Mouse (Mus musculus): ENCODE results near the gene Dhcr7. TPM values are rescaled to one million over a fixed set of nuclear protein-coding genes. Genes with fewer than 3 reads are reported as not detected.

Dhcr7 gene
- polyA plus RNA-seq, 1 experiment from 2014 or later = 53.8 TPM

- H3K4me1 ChIP-seq = peaks cover 63% of the 10 kb centered on the region
- H3K27me3 ChIP-seq (replicated peaks) = no peaks in the 10 kb centered on the region
- no peaks in the 10 kb centered on the region for H3K9me3 ChIP-seq (replicated peaks)
- ATAC-seq (ENCODE audit: low FRiP score) = no peak
- H3K4me2 ChIP-seq = peak overlapping the region; percentile 17; the same call in 1 of the 2 replicates
- no peak overlapping the region for H3K4me3 ChIP-seq (replicated peaks)
- no peak overlapping the region for H3K27ac ChIP-seq (replicated peaks)
- WGBS = 72% methylated on average over 3 of the region's 3 CpGs
- H3K9ac ChIP-seq (replicated peaks) = no peak overlapping the region
- peaks cover 30% of the 10 kb centered on the region for H3K36me3 ChIP-seq
These were observed 12.0 kb downstream of the Dhcr7 start for GRCm38 (mm10) chr7:143834972-143835371.

- H3K4me1 ChIP-seq = peaks cover 37% of the 10 kb centered on the region
- ATAC-seq (ENCODE audit: low FRiP score) = no peak
- 88% methylated on average over 3 of the region's 3 CpGs for WGBS
- H3K4me3 ChIP-seq (replicated peaks) = no peak overlapping the region
- H3K9ac ChIP-seq (replicated peaks) = no peak overlapping the region
- H3K4me2 ChIP-seq = no peak overlapping the region
- H3K36me3 ChIP-seq = peaks cover 59% of the 10 kb centered on the region
- H3K9me3 ChIP-seq (replicated peaks) = no peaks in the 10 kb centered on the region
- H3K27me3 ChIP-seq (replicated peaks) = no peaks in the 10 kb centered on the region
- H3K27ac ChIP-seq (replicated peaks) = no peak overlapping the region
These were observed 14.9 kb downstream of the Dhcr7 start for GRCm38 (mm10) chr7:143837705-143838358.

- no peak overlapping the region for H3K27ac ChIP-seq (replicated peaks)
- ATAC-seq (ENCODE audit: low FRiP score) = no peak
- peaks cover 14% of the 10 kb centered on the region for H3K4me1 ChIP-seq
- no peak overlapping the region for H3K4me3 ChIP-seq (replicated peaks)
- no peaks in the 10 kb centered on the region for H3K27me3 ChIP-seq (replicated peaks)
- H3K9ac ChIP-seq (replicated peaks) = no peak overlapping the region
- no peak overlapping the region for H3K4me2 ChIP-seq
- WGBS = 94% methylated on average over 5 of the region's 5 CpGs
- H3K9me3 ChIP-seq (replicated peaks) = no peaks in the 10 kb centered on the region
- H3K36me3 ChIP-seq = peaks cover 82% of the 10 kb centered on the region
These were observed 17.2 kb downstream of the Dhcr7 start for GRCm38 (mm10) chr7:143840121-143840520.

- no peak for ATAC-seq (ENCODE audit: low FRiP score)
These were observed 18.4 kb downstream of the Dhcr7 start for GRCm38 (mm10) chr7:143841301-143841700.

GRCm38 (mm10) chr7:143848127-143848767 lies 25.3 kb downstream of the Dhcr7 start:
- no peak overlapping the region for H3K9ac ChIP-seq (replicated peaks)
- no peak overlapping the region for H3K27ac ChIP-seq (replicated peaks)
- no peak overlapping the region for H3K4me3 ChIP-seq (replicated peaks)
- WGBS = 96% methylated on average over 5 of the region's 5 CpGs
- H3K27me3 ChIP-seq (replicated peaks) = no peaks in the 10 kb centered on the region
- H3K4me2 ChIP-seq = no peak overlapping the region
- H3K9me3 ChIP-seq (replicated peaks) = no peaks in the 10 kb centered on the region
- no peak for ATAC-seq (ENCODE audit: low FRiP score)
- peaks cover 59% of the 10 kb centered on the region for H3K36me3 ChIP-seq
- H3K4me1 ChIP-seq = no peaks in the 10 kb centered on the region

More at GRCm38 (mm10) chr7:143841301-143841700, 18.4 kb downstream of the Dhcr7 start:
- Histone ChIP-seq H3K9me3 (replicated peaks) (no peaks in the 10 kb centered on the region), H3K4me1 (0 out of 2 replicates have a peak, but pooled peaks cover 3% of the 10 kb centered on the region), H3K36me3 (peaks cover 94% of the 10 kb centered on the region), H3K9ac (replicated peaks) (no peak overlapping the region), H3K27ac (replicated peaks) (no peak overlapping the region), H3K4me2 (no peak overlapping the region), H3K4me3 (replicated peaks) (no peak overlapping the region), H3K27me3 (replicated peaks) (no peaks in the 10 kb centered on the region)
- 98% methylated on average over 8 of the region's 8 CpGs for WGBS

- Histone ChIP-seq H3K4me1 (no peaks in the 10 kb centered on the region), H3K27me3 (replicated peaks) (no peaks in the 10 kb centered on the region), H3K36me3 (peaks cover 52% of the 10 kb centered on the region), H3K4me3 (replicated peaks) (no peak overlapping the region), H3K9me3 (replicated peaks) (no peaks in the 10 kb centered on the region), H3K4me2 (no peak overlapping the region), H3K27ac (replicated peaks) (no peak overlapping the region), H3K9ac (replicated peaks) (no peak overlapping the region)
- no peak for ATAC-seq (ENCODE audit: low FRiP score)
- 94% methylated on average over 7 of the region's 8 CpGs for WGBS
These were observed 26.0 kb downstream of the Dhcr7 start for GRCm38 (mm10) chr7:143848768-143849482.

- 84% methylated on average over 2 of the region's 2 CpGs for WGBS
- ATAC-seq (ENCODE audit: low FRiP score) = no peak
- no peaks in the 10 kb centered on the region for H3K9me3 ChIP-seq (replicated peaks)
These were observed 43.6 kb downstream of the Dhcr7 start, which contains the start of gene Gm498 for GRCm38 (mm10) chr7:143866538-143866937. Gene Gm498, plus strand, starts transcription at chr7:143866838.

GRCm38 (mm10) chr7:143868874-143869273 lies 45.9 kb downstream of the Dhcr7 start:
- no peak for ATAC-seq (ENCODE audit: low FRiP score)
- WGBS = 88% methylated on average over 4 of the region's 4 CpGs
- Histone ChIP-seq H3K9me3 (replicated peaks) (0 out of 2 replicates have a peak, but pooled peaks cover 3% of the 10 kb centered on the region), H3K27me3 (replicated peaks) (no peaks in the 10 kb centered on the region), H3K9ac (replicated peaks) (no peak overlapping the region), H3K4me2 (no peak overlapping the region), H3K27ac (replicated peaks) (no peak overlapping the region), H3K4me1 (no peaks in the 10 kb centered on the region), H3K4me3 (replicated peaks) (no peak overlapping the region), H3K36me3 (no peaks in the 10 kb centered on the region)

More at GRCm38 (mm10) chr7:143866538-143866937, 43.6 kb downstream of the Dhcr7 start, which contains the start of gene Gm498:
- Histone ChIP-seq H3K4me3 (replicated peaks) (no peak within 1 kb of the TSS), H3K36me3 (no peaks in the 10 kb centered on the region), H3K4me1 (no peaks in the 10 kb centered on the region), H3K4me2 (no peak within 1 kb of the TSS), H3K27ac (replicated peaks) (no peak within 1 kb of the TSS), H3K9ac (replicated peaks) (no peak within 1 kb of the TSS), H3K27me3 (replicated peaks) (no peaks in the 10 kb centered on the region)

GRCm38 (mm10) chr7:143883717-143884116 lies 60.8 kb downstream of the Dhcr7 start:
- Histone ChIP-seq H3K4me1 (no peaks in the 10 kb centered on the region), H3K27me3 (replicated peaks) (no peaks in the 10 kb centered on the region), H3K36me3 (no peaks in the 10 kb centered on the region), H3K9me3 (replicated peaks) (no peaks in the 10 kb centered on the region), H3K27ac (replicated peaks) (no peak overlapping the region), H3K9ac (replicated peaks) (no peak overlapping the region), H3K4me2 (no peak overlapping the region), H3K4me3 (replicated peaks) (no peak overlapping the region)
- 91% methylated on average over 6 of the region's 6 CpGs for WGBS
- no peak for ATAC-seq (ENCODE audit: low FRiP score)

GRCm38 (mm10) chr7:143891146-143891545 lies 68.2 kb downstream of the Dhcr7 start:
- ATAC-seq (ENCODE audit: low FRiP score) = no peak
- H3K27me3 ChIP-seq (replicated peaks) = no peaks in the 10 kb centered on the region
- no peak overlapping the region for H3K9ac ChIP-seq (replicated peaks)
- no peaks in the 10 kb centered on the region for H3K4me1 ChIP-seq
- H3K9me3 ChIP-seq (replicated peaks) = no peaks in the 10 kb centered on the region
- no peak overlapping the region for H3K4me3 ChIP-seq (replicated peaks)
- 84% methylated on average over 2 of the region's 2 CpGs for WGBS
- H3K36me3 ChIP-seq = no peaks in the 10 kb centered on the region
- no peak overlapping the region for H3K4me2 ChIP-seq
- H3K27ac ChIP-seq (replicated peaks) = no peak overlapping the region

GRCm38 (mm10) chr7:143892361-143892760 lies 69.4 kb downstream of the Dhcr7 start:
- Histone ChIP-seq H3K9ac (replicated peaks) (no peak overlapping the region), H3K9me3 (replicated peaks) (no peaks in the 10 kb centered on the region), H3K4me3 (replicated peaks) (no peak overlapping the region), H3K27ac (replicated peaks) (no peak overlapping the region), H3K4me1 (no peaks in the 10 kb centered on the region), H3K4me2 (no peak overlapping the region), H3K27me3 (replicated peaks) (no peaks in the 10 kb centered on the region), H3K36me3 (no peaks in the 10 kb centered on the region)
- 49% methylated on average over 2 of the region's 2 CpGs for WGBS
- no peak for ATAC-seq (ENCODE audit: low FRiP score)
